Mouse (Mus musculus): Measurements from ENCODE around the gene Megf8.

- TF ChIP-seq ZNF384 (IDR thresholded peaks at IDR 0.05; ENCODE audit: low read depth, low read length) = no peak
- TF ChIP-seq MAFK (IDR thresholded peaks at IDR 0.05; ENCODE audit: insufficient read depth, low read depth, low read length) = no peak
- no peak for TF ChIP-seq CHD2 (IDR thresholded peaks at IDR 0.05; ENCODE audit: low read depth, low read length)
- no peak for TF ChIP-seq ZC3H11A (IDR thresholded peaks at IDR 0.05; ENCODE audit: borderline replicate concordance, low read depth, low read length)
- TF ChIP-seq HCFC1 (IDR thresholded peaks at IDR 0.05; ENCODE audit: borderline replicate concordance, insufficient read depth, low read length) = no peak
These were observed 20.0 kb upstream of the Megf8 start for GRCm38 (mm10) chr7:25296945-25297453.
